Comparison of ENCODE assay signal across 18 mouse cellular contexts in the genomic region with DNA sequence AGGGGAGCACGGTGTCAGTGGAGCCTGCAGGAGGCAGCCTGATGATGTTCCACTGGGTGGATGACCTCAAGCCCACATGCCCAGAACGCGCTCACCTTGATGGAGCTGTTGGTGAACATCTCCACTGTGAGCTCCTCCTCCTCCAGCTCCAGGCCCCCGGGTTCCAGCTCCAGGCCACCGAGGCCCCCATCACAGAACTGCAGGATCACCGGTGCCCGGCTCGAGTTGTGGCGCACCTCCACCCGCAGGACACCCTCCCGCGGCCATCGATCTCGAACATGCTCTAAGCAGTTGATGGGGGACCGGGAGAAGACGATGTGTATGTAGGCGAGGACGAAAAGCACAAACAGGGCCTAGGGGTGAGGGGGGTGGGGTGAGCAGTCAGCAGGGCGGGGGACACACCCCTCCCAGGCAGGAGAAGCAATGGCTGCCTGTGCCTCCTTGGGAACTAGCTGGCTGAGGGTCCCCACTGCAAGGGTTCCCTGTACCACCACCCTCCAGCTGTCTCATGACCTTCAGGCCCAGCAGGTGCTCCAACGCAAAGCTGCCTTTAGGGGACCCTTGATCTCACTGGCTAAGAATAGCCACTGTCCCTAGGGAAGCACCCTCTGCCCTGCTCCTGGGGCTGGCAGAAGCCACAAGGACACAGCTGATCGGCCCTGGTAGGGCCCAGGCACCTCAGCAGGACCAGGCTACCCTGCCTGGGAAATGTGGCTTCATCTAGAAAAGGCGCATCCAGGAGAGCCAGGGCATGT. TPM values are rescaled to one million over a fixed set of nuclear protein-coding genes. Genes with fewer than 3 reads are reported as not detected.
DNase-seq lines count a peak whose midpoint lies in the region; ATAC-seq and TF ChIP-seq lines count a peak whose summit lies in the region.
"Had no signal": no experiment of that assay in that cellular context is flagged by ENCODE, and none has a peak within 500 bp of the region (broad histone marks: within the 10 kb centered on the region; RNA-seq: fewer than 3 reads in every experiment).

No protein-coding gene starts in this region.

- H3K9ac ChIP-seq in forebrain, embryonic 13.5 days = no peak overlapping the region
- H3K9ac ChIP-seq in heart, embryonic 12.5 days = peak overlapping the region; percentile 40; the same call in 1 of the 2 replicates
- H3K9ac ChIP-seq in neural tube, embryonic 13.5 days = peak overlapping the region; percentile 31; the same call in 1 of the 2 replicates
- H3K9ac ChIP-seq: forebrain, postnatal 0 days; hindbrain, embryonic 12.5 days; liver, embryonic 13.5 days had no signal

- H3K27me3 ChIP-seq in forebrain, embryonic 10.5 days (ENCODE audit: poor library complexity, severe bottlenecking) = peaks cover 20% of the 10 kb centered on the region
- H3K27me3 ChIP-seq in forebrain, embryonic 13.5 days = no peaks in the 10 kb centered on the region
- no peaks in the 10 kb centered on the region for H3K27me3 ChIP-seq in heart, embryonic 12.5 days (replicated peaks)
- no peaks in the 10 kb centered on the region for H3K27me3 ChIP-seq in neural tube, embryonic 13.5 days
- H3K27me3 ChIP-seq: hindbrain, embryonic 12.5 days; liver, embryonic 13.5 days had no signal

- 95% methylated on average over 22 of the region's 22 CpGs for whole genome bisulfite sequencing in forebrain, embryonic 10.5 days
- 91% methylated on average over 22 of the region's 22 CpGs for WGBS in forebrain, embryonic 13.5 days
- WGBS in heart, embryonic 12.5 days = 87% methylated on average over 22 of the region's 22 CpGs
- WGBS in neural tube, embryonic 13.5 days = 93% methylated on average over 22 of the region's 22 CpGs
- WGBS in lung, adult 2 months = 93% methylated on average over 22 of the region's 22 CpGs

- no peak for ATAC-seq in forebrain, embryonic 13.5 days
- no peak for ATAC-seq in heart, embryonic 12.5 days (ENCODE audit: insufficient number of reproducible peaks, low FRiP score)
- ATAC-seq in neural tube, embryonic 13.5 days (ENCODE audit: low read depth) = no peak
- ATAC-seq: forebrain, postnatal 0 days had no signal

- 0 out of 2 replicates have a peak overlapping the region, but pooled peaks have one; percentile 0 for H3K4me3 ChIP-seq in forebrain, embryonic 10.5 days
- no peak overlapping the region for H3K4me3 ChIP-seq in forebrain, embryonic 13.5 days
- H3K4me3 ChIP-seq in heart, embryonic 12.5 days = no peak overlapping the region
- H3K4me3 ChIP-seq in neural tube, embryonic 13.5 days = no peak overlapping the region
- H3K4me3 ChIP-seq in lung, adult 2 months (replicated peaks; ENCODE audit: extremely low read depth, low read depth, low read length) = no peak overlapping the region
- H3K4me3 ChIP-seq: erythroblast, embryonic 14.5 days; hindbrain, embryonic 12.5 days; liver, embryonic 13.5 days had no signal

- DNase-seq in forebrain, embryonic 10.5 days (ENCODE audit: extremely low spot score, low spot score) = no peak
- no peak for DNase-seq in heart, postnatal 14 days
- DNase-seq in neural tube, embryonic 10.5 days (ENCODE audit: extremely low spot score, low spot score) = no peak
- no peak for DNase-seq in lung, adult 2 months
- DNase-seq in layer of hippocampus, postnatal 36 days = no peak
- DNase-seq: adrenal gland, adult 8-10 months; cerebellum, adult 11 months; cerebellum, postnatal 14 days; forebrain, postnatal 0 days; gastrocnemius, postnatal 14 days; liver, embryonic 13.5 days; thymus, postnatal 25 days had no signal

- H3K4me2 ChIP-seq in forebrain, embryonic 13.5 days = no peak overlapping the region
- H3K4me2 ChIP-seq in heart, embryonic 12.5 days = no peak overlapping the region
- H3K4me2 ChIP-seq in neural tube, embryonic 13.5 days = no peak overlapping the region
- H3K4me2 ChIP-seq: hindbrain, embryonic 12.5 days; liver, embryonic 13.5 days had no signal

- no peak for TF ChIP-seq POLR2A in lung, adult 2 months (IDR thresholded peaks at IDR 0.05; ENCODE audit: borderline replicate concordance, extremely low read depth, low read depth, low read length)

- H3K36me3 ChIP-seq in forebrain, embryonic 10.5 days (replicated peaks) = peaks cover 79% of the 10 kb centered on the region
- H3K36me3 ChIP-seq in forebrain, embryonic 13.5 days (ENCODE audit: poor library complexity, severe bottlenecking) = peaks cover 56% of the 10 kb centered on the region
- H3K36me3 ChIP-seq in heart, embryonic 12.5 days = peaks cover 56% of the 10 kb centered on the region
- peaks cover 52% of the 10 kb centered on the region for H3K36me3 ChIP-seq in neural tube, embryonic 13.5 days

- no peak for TF ChIP-seq CTCF in lung, adult 2 months (IDR thresholded peaks at IDR 0.05; ENCODE audit: insufficient read depth, low read length)

- H3K9me3 ChIP-seq in forebrain, embryonic 10.5 days = peaks cover 10% of the 10 kb centered on the region; the same call in 1 of the 2 replicates
- H3K9me3 ChIP-seq in forebrain, embryonic 13.5 days (replicated peaks) = no peaks in the 10 kb centered on the region
- 0 out of 2 replicates have a peak, but pooled peaks cover 5% of the 10 kb centered on the region for H3K9me3 ChIP-seq in heart, embryonic 12.5 days (replicated peaks)
- no peaks in the 10 kb centered on the region for H3K9me3 ChIP-seq in neural tube, embryonic 13.5 days
- H3K9me3 ChIP-seq: hindbrain, embryonic 12.5 days had no signal

- peaks cover 32% of the 10 kb centered on the region for H3K4me1 ChIP-seq in forebrain, embryonic 10.5 days
- H3K4me1 ChIP-seq in forebrain, embryonic 13.5 days = peaks cover 26% of the 10 kb centered on the region
- peaks cover 39% of the 10 kb centered on the region for H3K4me1 ChIP-seq in heart, embryonic 12.5 days (replicated peaks)
- peaks cover 35% of the 10 kb centered on the region for H3K4me1 ChIP-seq in neural tube, embryonic 13.5 days (replicated peaks)
- H3K4me1 ChIP-seq in lung, adult 2 months (ENCODE audit: control insufficient read depth, insufficient read depth, low read length) = peaks cover 11% of the 10 kb centered on the region

- intact Hi-C loops in heart, postnatal 14 days (cut with DNase I) = loop anchor here (2.0 kb wide), 1 partner anchor 17 kb away; no protein-coding TSS in a partner anchor

- H3K27ac ChIP-seq in forebrain, embryonic 10.5 days = no peak overlapping the region
- no peak overlapping the region for H3K27ac ChIP-seq in forebrain, embryonic 13.5 days
- no peak overlapping the region for H3K27ac ChIP-seq in heart, embryonic 12.5 days (ENCODE audit: poor library complexity, severe bottlenecking)
- H3K27ac ChIP-seq in neural tube, embryonic 13.5 days (replicated peaks) = no peak overlapping the region
- H3K27ac ChIP-seq: hindbrain, embryonic 12.5 days; liver, embryonic 13.5 days had no signal

RNA-seq across cellular contexts. Expression of gene Tmem259, which starts 4.6 kb away (rescaled TPM):
- 8.4 and 9.6 TPM in 2 replicates for polyA plus RNA-seq in forebrain, embryonic 10.5 days (2016; fragmentation: Nextera tagmentation; extraction: Ambion mirVana)
- 11.2 and 12.0 TPM in 2 replicates for polyA plus RNA-seq in forebrain, embryonic 13.5 days (2015; fragmentation: Nextera tagmentation; extraction: Ambion mirVana)
- polyA plus RNA-seq in heart, embryonic 12.5 days (2016; fragmentation: Nextera tagmentation; extraction: Ambion mirVana) = 20.8 and 20.9 TPM in 2 replicates
- 100 to 1,000 TPM; 124 to 125 TPM for total RNA-seq in heart, postnatal 14 days (2021)
- polyA plus RNA-seq in neural tube, embryonic 13.5 days (2015; fragmentation: Nextera tagmentation; extraction: Ambion mirVana) = 21.0 and 21.4 TPM in 2 replicates
- polyA plus RNA-seq in lung, adult 2 months (2012; rRNA removed) = 294 and 318 TPM in 2 replicates
- total RNA-seq in layer of hippocampus, postnatal 36 days (2021) = 100 to 1,000 TPM; 117 to 124 TPM

RNA-seq across cellular contexts. Expression of gene Cnn2, which starts 8.8 kb away (rescaled TPM):
- 222 and 226 TPM in 2 replicates for polyA plus RNA-seq in forebrain, embryonic 10.5 days (2016; fragmentation: Nextera tagmentation; extraction: Ambion mirVana)
- 30.0 and 32.2 TPM in 2 replicates for polyA plus RNA-seq in forebrain, embryonic 13.5 days (2015; fragmentation: Nextera tagmentation; extraction: Ambion mirVana)
- 302 and 307 TPM in 2 replicates for polyA plus RNA-seq in heart, embryonic 12.5 days (2016; fragmentation: Nextera tagmentation; extraction: Ambion mirVana)
- 10 to 100 TPM; 36.2 to 45.9 TPM for total RNA-seq in heart, postnatal 14 days (2021)
- 55.6 and 56.2 TPM in 2 replicates for polyA plus RNA-seq in neural tube, embryonic 13.5 days (2015; fragmentation: Nextera tagmentation; extraction: Ambion mirVana)
- polyA plus RNA-seq in lung, adult 2 months (2012; rRNA removed) = 387 and 395 TPM in 2 replicates
- 1 to 10 TPM; 5.5 to 6.6 TPM for total RNA-seq in layer of hippocampus, postnatal 36 days (2021)

RNA-seq across cellular contexts. Expression of gene Grin3b, which starts 9.1 kb away (rescaled TPM):
- 0.20 and 0.31 TPM in 2 replicates for polyA plus RNA-seq in forebrain, embryonic 10.5 days (2016; fragmentation: Nextera tagmentation; extraction: Ambion mirVana)
- polyA plus RNA-seq in forebrain, embryonic 13.5 days (2015; fragmentation: Nextera tagmentation; extraction: Ambion mirVana) = 0.38 and 0.57 TPM in 2 replicates
- 0.12 and 0.29 TPM in 2 replicates for polyA plus RNA-seq in heart, embryonic 12.5 days (2016; fragmentation: Nextera tagmentation; extraction: Ambion mirVana)
- total RNA-seq in heart, postnatal 14 days (2021) = under 1 TPM; 0.10 to 0.19 TPM
- polyA plus RNA-seq in neural tube, embryonic 13.5 days (2015; fragmentation: Nextera tagmentation; extraction: Ambion mirVana) = 0.58 and 0.61 TPM in 2 replicates
- polyA plus RNA-seq in lung, adult 2 months (2012; rRNA removed) = 0.33 TPM in 1 of 2 replicates, not detected in the other
- total RNA-seq in layer of hippocampus, postnatal 36 days (2021) = under 1 TPM; 0.10 TPM
- total RNA-seq: neutrophil, adult 5-6 weeks had no signal
- polyA plus RNA-seq: erythroblast, embryonic 14.5 days had no signal

RNA-seq across cellular contexts. Expression of gene Abca7, which starts 16.7 kb away (rescaled TPM):
- 2.9 and 3.1 TPM in 2 replicates for polyA plus RNA-seq in forebrain, embryonic 10.5 days (2016; fragmentation: Nextera tagmentation; extraction: Ambion mirVana)
- polyA plus RNA-seq in forebrain, embryonic 13.5 days (2015; fragmentation: Nextera tagmentation; extraction: Ambion mirVana) = 3.1 and 3.9 TPM in 2 replicates
- 4.5 and 5.1 TPM in 2 replicates for polyA plus RNA-seq in heart, embryonic 12.5 days (2016; fragmentation: Nextera tagmentation; extraction: Ambion mirVana)
- total RNA-seq in heart, postnatal 14 days (2021) = 1 to 10 TPM; 7.0 to 8.5 TPM
- 7.7 and 8.1 TPM in 2 replicates for polyA plus RNA-seq in neural tube, embryonic 13.5 days (2015; fragmentation: Nextera tagmentation; extraction: Ambion mirVana)
- polyA plus RNA-seq in lung, adult 2 months (2012; rRNA removed) = 31.4 and 38.2 TPM in 2 replicates
- 10 to 100 TPM; 10.9 to 11.0 TPM for total RNA-seq in layer of hippocampus, postnatal 36 days (2021)

RNA-seq across cellular contexts. Expression of gene Wdr18, which starts 19.6 kb away (rescaled TPM):
- 165 and 167 TPM in 2 replicates for polyA plus RNA-seq in forebrain, embryonic 10.5 days (2016; fragmentation: Nextera tagmentation; extraction: Ambion mirVana)
- polyA plus RNA-seq in forebrain, embryonic 13.5 days (2015; fragmentation: Nextera tagmentation; extraction: Ambion mirVana) = 80.2 and 94.8 TPM in 2 replicates
- polyA plus RNA-seq in heart, embryonic 12.5 days (2016; fragmentation: Nextera tagmentation; extraction: Ambion mirVana) = 78.8 and 89.6 TPM in 2 replicates
- 10 to 100 TPM; 21.7 to 24.0 TPM for total RNA-seq in heart, postnatal 14 days (2021)
- 67.0 and 85.7 TPM in 2 replicates for polyA plus RNA-seq in neural tube, embryonic 13.5 days (2015; fragmentation: Nextera tagmentation; extraction: Ambion mirVana)
- 33.5 and 35.5 TPM in 2 replicates for polyA plus RNA-seq in lung, adult 2 months (2012; rRNA removed)
- total RNA-seq in layer of hippocampus, postnatal 36 days (2021) = 10 to 100 TPM; 43.2 to 48.2 TPM

Comparison
In these comparisons a context has a peak if more than half of its experiments do, and no peak if none do; other contexts are left out.
1. RNA of gene Tmem259, which starts 4.6 kb away (polyA plus RNA-seq): 294 to 318 TPM in lung, adult 2 months; 21.0 to 21.4 TPM in neural tube, embryonic 13.5 days, 20.8 to 20.9 TPM in heart, embryonic 12.5 days, 11.2 to 12.0 TPM in forebrain, embryonic 13.5 days and 8.4 to 9.6 TPM in forebrain, embryonic 10.5 days; every median in the first group is over 10 times any median in the second.